Mouse (Mus musculus): Measurements from ENCODE around the gene Gmpr.

- TF ChIP-seq CTCF (IDR thresholded peaks at IDR 0.05; ENCODE audit: low read depth) (no peak), EP300 (IDR thresholded peaks at IDR 0.05; ENCODE audit: low read depth) (no peak)
These were observed 39.7 kb downstream of the Gmpr start for GRCm38 (mm10) chr13:45546946-45547345.
